Mouse (Mus musculus) erythroblast, embryonic 14.5 days (primary cell): ENCODE data around the gene D11Wsu47e.

Experiments used
- GATA1 ChIP-seq: IDR thresholded peaks from 2 replicates; pipeline ENCODE4 v1.6.1; 2012; ENCODE audit warnings: low read length, inconsistent platforms, mixed read lengths
- TAL1 ChIP-seq: IDR thresholded peaks from 3 replicates; pipeline ENCODE4 v1.6.1; 2012; ENCODE audit warnings: low read length, inconsistent platforms, mixed read lengths

DNA sequence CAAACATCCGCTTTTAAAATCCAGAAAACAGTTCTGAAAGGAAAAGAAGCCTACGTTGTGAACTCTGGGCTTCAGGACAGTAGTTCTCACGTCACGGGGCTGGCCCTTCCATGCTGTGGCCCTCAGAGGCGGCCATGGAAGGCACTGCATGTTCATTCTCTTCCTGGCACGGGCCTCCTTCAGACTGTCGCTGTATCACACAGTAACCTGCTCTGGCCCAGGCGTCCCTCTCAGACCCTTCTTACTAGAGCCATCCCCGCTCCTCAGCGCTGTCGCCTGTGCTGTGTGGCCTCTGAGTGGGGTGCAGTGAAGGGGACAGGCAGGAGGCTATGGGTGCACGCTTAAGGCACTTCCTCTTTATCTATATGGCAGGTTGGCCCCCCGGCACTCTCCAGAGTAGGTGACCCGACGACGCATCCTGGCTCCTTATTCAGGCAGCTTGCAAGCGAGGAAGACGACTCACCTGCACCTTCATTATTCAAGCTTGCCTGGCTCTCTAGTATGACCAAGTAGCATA lies 22.3 kb upstream of the D11Wsu47e start:
- TF ChIP-seq GATA1, result no peak
- TF ChIP-seq TAL1, result no peak
